Mouse (Mus musculus) embryo, embryonic 9.5 days (tissue): ENCODE measurements around the gene Gphn.

Experiments
- DNase-seq: peaks from one replicate; pipeline ENCODE4 v3.0.0-alpha.2; 2017; ENCODE audit errors: extremely low spot score

Gphn gene

DNA sequence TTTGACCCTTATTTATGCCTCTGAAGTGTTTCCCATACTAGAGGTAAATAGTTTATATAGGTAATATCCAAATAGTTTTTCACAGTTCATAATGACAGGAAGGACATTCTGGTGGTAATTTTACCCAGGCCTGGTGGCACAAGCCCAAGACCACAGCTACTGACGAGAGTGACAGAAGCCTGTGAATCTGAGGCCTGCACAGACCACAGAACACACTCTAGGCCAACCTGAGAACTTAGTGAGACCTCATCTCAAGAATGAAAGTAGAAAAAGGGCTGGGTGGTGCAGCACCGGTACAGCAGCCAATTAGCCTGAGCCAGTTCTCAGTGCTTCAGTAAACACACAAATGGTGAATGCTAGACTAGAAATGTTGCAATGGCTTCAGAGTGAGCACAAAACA is 491.6 kb downstream of the Gphn start:
- DNase-seq: no peak

- no peak for DNase-seq
Measured at GRCm38 (mm10) chr12:78727723-78728122, 501.5 kb downstream of the Gphn start.
